Mouse (Mus musculus) forebrain, embryonic 10.5 days (tissue): ENCODE data around the gene A630001G21Rik. TPM values are rescaled to one million over a fixed set of nuclear protein-coding genes. Genes with fewer than 3 reads are reported as not detected.
A peak's percentile ranks its signal among the peaks of the same experiment; 100 is the strongest.
"Not testable (repeated sequence)": the region's sequence is repeated elsewhere in the genome, so short reads cannot be mapped to it uniquely, and the experiment has no call there.

Experiments
- DNase-seq: peaks from one replicate; pipeline ENCODE4 v3.0.0-alpha.2; 2017; ENCODE audit warnings: low spot score; ENCODE audit errors: extremely low spot score
- H3K27ac ChIP-seq: fragments of 300-500 bp; sonication (generic); 2 replicates; pipeline ENCODE4 v1.5.1; 2016; ENCODE audit warnings: mild to moderate bottlenecking
- H3K27me3 ChIP-seq: fragments of 300-500 bp; sonication (generic); 2 replicates; pipeline ENCODE4 v1.6.1; 2016; ENCODE audit warnings: mild to moderate bottlenecking; ENCODE audit not compliant: poor library complexity, severe bottlenecking
- H3K36me3 ChIP-seq: fragments of 300-500 bp; sonication (generic); replicated peaks from 2 replicates; pipeline ENCODE4 v1.6.1; 2016; ENCODE audit warnings: mild to moderate bottlenecking, moderate library complexity
- H3K4me1 ChIP-seq: fragments of 300-500 bp; sonication (generic); 2 replicates; pipeline ENCODE4 v1.6.1; 2016
- H3K4me3 ChIP-seq: fragments of 300-500 bp; sonication (generic); 2 replicates; pipeline ENCODE4 v1.5.1; 2016; ENCODE audit warnings: mild to moderate bottlenecking, moderate library complexity
- H3K9me3 ChIP-seq: fragments of 300-500 bp; sonication (generic); 2 replicates; pipeline ENCODE4 v1.6.1; 2016; ENCODE audit warnings: mild to moderate bottlenecking, moderate library complexity
- WGBS: fragments of 180-500 bp; shearing (Covaris S2); methylation state at CpG from one replicate; pipeline ENCODE4 v1.1.7; 2016; 5-methylcytosine and 5-hydroxymethylcytosine counted together
- polyA plus RNA-seq: library from polyadenylated mRNA; unstranded; fragments of >200 nt; fragmentation: Nextera tagmentation; extraction: Ambion mirVana; gene quantifications from 2 replicates; pipeline ENCODE4 v1.2.1, GENCODE M21; 2016

Gene A630001G21Rik
- polyA plus RNA-seq = 0.51 and 0.65 TPM in 2 replicates

DNA sequence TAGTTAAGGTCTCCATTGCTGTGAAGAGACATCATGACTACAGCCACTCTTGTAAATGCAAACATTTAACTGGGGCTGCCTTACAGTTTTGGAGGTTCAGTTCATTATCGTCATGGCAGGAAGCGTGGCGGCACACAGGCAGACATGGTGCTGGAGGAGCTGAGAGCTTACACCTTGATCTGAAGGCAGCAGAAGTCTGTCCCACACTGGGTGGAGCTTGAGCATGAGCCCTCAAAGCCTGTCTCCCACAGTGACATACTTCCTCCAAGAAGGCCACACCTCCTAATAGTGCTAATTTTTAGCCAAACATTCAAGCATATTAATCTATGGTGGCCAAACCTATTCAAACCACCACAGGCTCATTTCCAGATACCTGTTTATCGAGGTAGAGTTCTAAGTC is at the start of gene A630001G21Rik:
Gene A630001G21Rik, minus strand, starts transcription at position 208 of the 400 bp plus-strand sequence.
- Histone ChIP-seq H3K4me3 (no peak within 1 kb of the TSS), H3K27ac (no peak within 1 kb of the TSS), H3K4me1 (no peaks in the 10 kb centered on the region), H3K27me3 (no peaks in the 10 kb centered on the region), H3K36me3 (no peaks in the 10 kb centered on the region), H3K9me3 (no peaks in the 10 kb centered on the region)
- DNase-seq = no peak
- WGBS = 86% methylated on average over 4 of the region's 4 CpGs

DNA sequence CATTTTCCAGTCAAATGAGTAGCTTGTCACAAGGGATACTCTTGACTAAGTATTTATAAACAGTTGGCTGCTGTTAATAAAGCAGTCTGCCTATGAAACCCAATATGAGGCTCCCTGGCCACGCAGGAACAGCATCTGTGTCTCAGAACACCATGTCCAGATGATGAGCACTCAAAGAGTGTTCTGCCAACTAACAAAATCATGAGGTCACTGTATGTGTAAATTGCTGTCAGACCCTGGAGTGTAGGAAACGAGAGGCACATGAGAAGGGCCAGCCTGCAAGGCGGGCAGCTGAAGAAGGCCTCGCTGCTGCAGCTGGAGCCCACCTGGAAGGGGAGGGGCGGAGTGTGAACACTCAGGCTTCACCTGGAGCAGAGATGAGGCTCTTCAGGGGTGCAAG is 48.7 kb upstream of the A630001G21Rik start:
- H3K4me1 ChIP-seq = no peaks in the 10 kb centered on the region
- no peaks in the 10 kb centered on the region for H3K27me3 ChIP-seq
- no peak overlapping the region for H3K4me3 ChIP-seq
- H3K9me3 ChIP-seq = no peaks in the 10 kb centered on the region
- no peak for DNase-seq
- H3K27ac ChIP-seq = no peak overlapping the region
- peaks cover 37% of the 10 kb centered on the region for H3K36me3 ChIP-seq
- WGBS = 88% methylated on average over 5 of the region's 5 CpGs

DNA sequence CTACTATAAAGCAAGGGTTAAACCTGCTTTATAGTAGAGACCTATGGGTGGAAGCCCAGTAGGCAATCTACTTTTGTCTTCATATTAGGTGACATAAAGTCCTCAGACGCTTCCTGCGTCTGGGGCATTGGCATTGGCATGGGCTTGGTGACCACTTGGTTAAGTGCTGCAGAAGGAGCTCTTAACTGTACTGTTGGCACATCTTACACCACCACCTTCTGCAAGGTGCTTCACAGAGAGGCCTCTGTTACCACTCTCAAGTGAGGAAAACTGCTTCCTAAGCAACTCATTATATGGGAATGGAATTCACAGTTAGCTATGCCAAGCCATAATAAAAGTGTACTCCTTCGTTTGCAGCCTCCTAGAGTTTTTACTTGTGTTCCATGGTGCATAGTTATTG is 46.5 kb upstream of the A630001G21Rik start:
- H3K9me3 ChIP-seq = no peaks in the 10 kb centered on the region
- 94% methylated on average over 3 of the region's 3 CpGs for WGBS
- no peak for DNase-seq
- no peak overlapping the region for H3K27ac ChIP-seq
- no peak overlapping the region for H3K4me3 ChIP-seq
- no peaks in the 10 kb centered on the region for H3K4me1 ChIP-seq
- peaks cover 57% of the 10 kb centered on the region for H3K36me3 ChIP-seq
- H3K27me3 ChIP-seq = no peaks in the 10 kb centered on the region

DNA sequence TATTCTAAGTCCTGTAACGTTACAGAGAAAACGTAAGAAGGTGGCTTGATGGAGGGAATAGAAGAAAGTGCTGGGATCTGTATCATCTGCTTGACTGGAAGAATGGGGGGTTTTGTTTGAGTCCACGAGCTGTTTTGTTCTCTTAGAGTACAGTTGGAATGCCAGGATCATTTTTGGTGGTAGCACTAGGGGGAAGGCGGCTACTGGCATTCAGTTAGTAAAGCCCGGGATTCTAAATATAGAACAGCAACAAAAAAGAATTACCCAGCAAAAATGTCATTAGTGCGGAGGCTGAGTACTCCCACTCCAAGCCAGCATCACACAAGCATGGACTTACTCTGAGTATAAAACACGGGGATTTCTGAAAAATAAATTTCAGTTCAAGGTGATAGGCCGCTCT is 43.8 kb upstream of the A630001G21Rik start:
- no peak for DNase-seq
- Histone ChIP-seq H3K4me3 (no peak overlapping the region), H3K27ac (no peak overlapping the region), H3K4me1 (no peaks in the 10 kb centered on the region), H3K36me3 (peaks cover 64% of the 10 kb centered on the region), H3K9me3 (no peaks in the 10 kb centered on the region), H3K27me3 (no peaks in the 10 kb centered on the region)
- WGBS = 93% methylated on average over 8 of the region's 8 CpGs

DNA sequence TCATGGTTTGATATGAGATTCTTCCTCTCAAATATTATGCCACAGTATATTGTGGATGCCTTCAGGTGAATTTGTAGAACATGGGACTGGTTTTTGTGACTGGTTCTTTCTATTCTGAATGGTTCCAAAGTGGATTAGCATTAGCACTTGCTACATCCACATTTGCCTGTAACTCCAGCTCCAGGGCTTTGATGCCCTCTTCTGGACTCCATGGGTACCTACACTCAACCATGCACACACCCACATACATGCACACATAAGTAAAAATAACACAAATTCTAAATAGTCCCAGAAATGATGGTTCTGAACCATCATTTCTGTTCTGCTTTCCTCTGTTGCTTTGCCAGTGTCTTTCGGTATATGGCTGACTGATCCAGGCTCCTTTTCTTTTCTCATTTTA is 41.3 kb upstream of the A630001G21Rik start:
- WGBS = 96% methylated on average over 1 of the region's 1 CpGs
- no peaks in the 10 kb centered on the region for H3K9me3 ChIP-seq
- no peaks in the 10 kb centered on the region for H3K27me3 ChIP-seq
- H3K27ac ChIP-seq = no peak overlapping the region
- no peaks in the 10 kb centered on the region for H3K4me1 ChIP-seq
- no peak for DNase-seq
- H3K4me3 ChIP-seq = no peak overlapping the region
- peaks cover 59% of the 10 kb centered on the region for H3K36me3 ChIP-seq

DNA sequence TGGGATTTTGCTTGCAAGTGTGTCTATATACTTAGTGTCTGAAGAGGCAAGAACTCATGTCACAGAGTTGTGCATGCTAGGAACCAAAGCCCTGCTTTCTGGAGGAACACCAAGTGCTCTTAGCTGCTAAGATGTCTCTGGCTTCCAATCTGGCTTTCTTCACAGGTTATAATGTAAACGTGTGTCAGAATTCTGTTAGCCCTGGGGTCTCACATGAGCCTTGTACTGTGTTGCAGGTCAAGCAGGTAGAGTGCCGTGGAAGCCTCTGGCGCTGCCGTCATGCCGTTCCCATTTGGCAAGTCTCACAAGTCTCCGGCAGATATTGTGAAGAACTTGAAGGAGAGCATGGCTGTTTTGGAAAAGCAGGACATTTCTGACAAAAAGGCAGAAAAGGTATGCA is 39.7 kb upstream of the A630001G21Rik start:
- no peak overlapping the region for H3K4me3 ChIP-seq
- no peak for DNase-seq
- H3K27ac ChIP-seq = no peak overlapping the region
- 93% methylated on average over 6 of the region's 6 CpGs for WGBS
- 0 out of 2 replicates have a peak, but pooled peaks cover 7% of the 10 kb centered on the region for H3K4me1 ChIP-seq
- peaks cover 55% of the 10 kb centered on the region for H3K36me3 ChIP-seq
- no peaks in the 10 kb centered on the region for H3K27me3 ChIP-seq
- H3K9me3 ChIP-seq = no peaks in the 10 kb centered on the region

DNA sequence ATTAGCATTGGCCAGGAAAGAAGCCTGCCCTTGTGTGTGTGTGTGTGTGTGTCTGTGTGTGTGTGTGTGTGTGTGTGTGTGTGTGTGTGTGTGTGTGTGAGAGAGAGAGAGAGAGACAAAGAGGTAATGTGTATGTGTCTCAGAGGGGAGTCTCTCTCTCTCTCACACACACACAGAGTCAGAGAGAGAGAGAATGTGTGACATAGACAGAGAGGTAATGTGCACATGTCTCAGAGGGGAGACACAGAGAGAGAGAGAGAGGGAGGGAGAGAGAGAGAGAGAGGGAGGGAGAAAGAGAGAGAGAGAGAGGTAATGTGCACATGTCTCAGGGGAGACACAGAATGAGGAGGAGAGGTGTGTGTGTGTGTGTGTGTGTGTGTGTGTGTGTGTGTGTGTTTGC is 35.8 kb upstream of the A630001G21Rik start:
- Histone ChIP-seq H3K36me3 (peaks cover 16% of the 10 kb centered on the region), H3K4me1 (0 out of 2 replicates have a peak, but pooled peaks cover 12% of the 10 kb centered on the region)
- not testable (repeated sequence) for H3K27me3 ChIP-seq, DNase-seq, H3K4me3 ChIP-seq, H3K9me3 ChIP-seq, H3K27ac ChIP-seq

DNA sequence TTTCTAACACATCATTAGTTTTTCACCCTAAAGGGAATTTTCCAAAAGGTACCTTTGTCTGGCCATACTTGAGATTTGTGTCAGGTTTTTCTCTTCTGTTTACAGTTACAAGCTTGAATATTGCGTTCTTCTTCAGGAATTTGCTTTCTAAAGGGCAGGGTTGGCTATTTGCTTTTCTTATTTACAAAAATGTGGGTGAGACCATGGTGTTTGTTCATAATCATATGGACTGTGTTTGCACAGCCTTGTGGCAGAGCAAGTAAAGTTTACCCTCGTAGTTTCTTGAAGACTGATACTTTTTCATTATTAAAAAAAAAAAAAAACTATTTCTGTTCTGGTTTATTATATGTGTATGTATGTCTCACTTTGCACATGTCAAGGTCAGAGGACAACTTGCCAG is 32.3 kb upstream of the A630001G21Rik start:
- no peak for DNase-seq
- H3K27me3 ChIP-seq = no peaks in the 10 kb centered on the region
- no peak overlapping the region for H3K4me3 ChIP-seq
- H3K9me3 ChIP-seq = no peaks in the 10 kb centered on the region
- no peak overlapping the region for H3K27ac ChIP-seq
- 90% methylated on average over 2 of the region's 2 CpGs for WGBS
- H3K36me3 ChIP-seq = no peaks in the 10 kb centered on the region
- H3K4me1 ChIP-seq = 0 out of 2 replicates have a peak, but pooled peaks cover 12% of the 10 kb centered on the region

DNA sequence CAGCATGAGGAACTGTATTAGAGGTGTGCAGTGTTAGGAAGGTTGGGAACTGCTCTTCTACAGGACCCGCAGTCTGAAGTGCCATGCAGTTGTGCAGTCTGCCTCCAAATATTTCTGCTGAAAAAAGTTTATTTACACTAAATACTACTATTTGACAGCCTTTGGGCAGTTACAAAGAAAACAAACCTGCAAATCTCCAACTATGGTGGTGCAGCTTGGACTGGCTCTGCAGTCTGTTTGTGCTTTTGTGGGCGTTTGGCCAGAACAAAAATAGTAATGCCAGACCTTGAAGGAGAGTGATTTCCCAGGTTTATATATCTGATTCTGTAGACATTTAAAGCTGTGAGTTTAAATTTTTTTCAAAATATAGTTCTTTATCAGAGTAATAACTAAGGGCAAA is 31.9 kb upstream of the A630001G21Rik start:
- no peak overlapping the region for H3K27ac ChIP-seq
- no peaks in the 10 kb centered on the region for H3K27me3 ChIP-seq
- H3K4me1 ChIP-seq = 0 out of 2 replicates have a peak, but pooled peaks cover 12% of the 10 kb centered on the region
- no peaks in the 10 kb centered on the region for H3K36me3 ChIP-seq
- DNase-seq = no peak
- no peak overlapping the region for H3K4me3 ChIP-seq
- WGBS = 89% methylated on average over 2 of the region's 2 CpGs
- H3K9me3 ChIP-seq = no peaks in the 10 kb centered on the region

DNA sequence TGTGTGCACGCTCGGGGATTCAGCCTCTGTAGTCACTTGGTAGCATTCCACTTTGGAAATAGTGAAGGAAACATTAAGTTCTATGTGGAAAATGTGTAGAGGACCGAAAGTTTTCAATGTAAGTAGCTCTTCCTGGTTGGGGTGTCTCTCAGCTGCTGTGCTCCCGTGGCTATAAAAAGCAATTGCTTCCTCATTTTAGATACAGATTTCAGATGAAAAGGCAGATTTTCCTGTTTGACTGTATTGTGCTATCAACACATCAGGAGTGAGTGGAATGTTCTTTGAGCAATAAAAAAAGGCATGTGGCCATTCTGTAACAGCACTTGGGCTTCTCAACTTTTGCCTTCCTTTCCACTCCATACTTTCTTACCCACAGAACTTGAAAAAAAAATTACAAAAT is 30.8 kb upstream of the A630001G21Rik start:
- Histone ChIP-seq H3K36me3 (peaks cover 5% of the 10 kb centered on the region; the same call in 1 of the 2 replicates), H3K4me1 (0 out of 2 replicates have a peak, but pooled peaks cover 11% of the 10 kb centered on the region), H3K9me3 (no peaks in the 10 kb centered on the region), H3K4me3 (no peak overlapping the region), H3K27me3 (no peaks in the 10 kb centered on the region), H3K27ac (no peak overlapping the region)
- WGBS = 86% methylated on average over 4 of the region's 4 CpGs
- no peak for DNase-seq

DNA sequence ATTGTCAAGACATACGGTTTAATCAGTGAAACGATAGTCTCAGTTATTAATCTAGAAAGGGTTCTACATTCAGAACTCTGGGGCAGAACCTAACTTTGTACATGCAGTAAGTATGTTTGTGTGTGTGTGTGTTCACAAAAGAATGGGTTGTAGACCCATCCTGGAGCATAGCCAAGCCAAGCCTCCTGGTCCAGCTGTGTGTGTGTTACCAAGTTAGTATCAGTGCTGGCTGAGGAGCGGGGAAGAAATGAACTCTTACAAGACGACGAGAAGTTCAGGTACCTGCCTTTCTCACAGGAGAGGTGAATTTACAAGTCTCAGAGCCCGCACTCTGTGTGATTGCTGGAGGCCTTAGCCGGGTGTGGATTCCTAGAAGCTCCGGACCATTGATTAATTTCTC is 26.1 kb upstream of the A630001G21Rik start:
- Histone ChIP-seq H3K4me3 (no peak overlapping the region), H3K27ac (no peak overlapping the region), H3K36me3 (peaks cover 5% of the 10 kb centered on the region; the same call in 1 of the 2 replicates), H3K27me3 (no peaks in the 10 kb centered on the region), H3K9me3 (no peaks in the 10 kb centered on the region), H3K4me1 (0 out of 2 replicates have a peak, but pooled peaks cover under 1% of the 10 kb centered on the region)
- DNase-seq = no peak
- WGBS = 93% methylated on average over 8 of the region's 8 CpGs

DNA sequence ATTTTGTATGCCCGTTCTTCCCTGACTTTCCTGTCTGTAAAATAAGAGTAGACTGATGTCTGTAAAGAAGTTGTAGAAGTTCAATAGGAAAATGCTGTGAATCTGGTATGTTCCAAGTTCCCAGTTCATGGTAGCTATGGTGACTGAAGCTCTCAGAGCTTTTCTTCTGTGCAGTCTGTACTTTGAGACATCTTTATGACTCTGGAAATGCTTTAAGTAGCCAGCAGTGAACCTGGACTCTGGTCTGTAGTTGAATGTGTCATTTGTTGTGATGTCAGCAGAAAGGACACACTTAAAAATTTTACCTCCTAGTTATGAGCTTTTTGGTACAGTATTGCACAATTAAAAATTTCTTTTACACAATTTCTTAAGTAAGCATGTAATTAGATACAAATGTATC is 24.1 kb upstream of the A630001G21Rik start:
- H3K9me3 ChIP-seq = no peaks in the 10 kb centered on the region
- 98% methylated on average over 1 of the region's 1 CpGs for WGBS
- H3K27ac ChIP-seq = no peak overlapping the region
- H3K36me3 ChIP-seq = peaks cover 5% of the 10 kb centered on the region; the same call in 1 of the 2 replicates
- no peaks in the 10 kb centered on the region for H3K27me3 ChIP-seq
- DNase-seq = no peak
- H3K4me1 ChIP-seq = no peaks in the 10 kb centered on the region
- no peak overlapping the region for H3K4me3 ChIP-seq

DNA sequence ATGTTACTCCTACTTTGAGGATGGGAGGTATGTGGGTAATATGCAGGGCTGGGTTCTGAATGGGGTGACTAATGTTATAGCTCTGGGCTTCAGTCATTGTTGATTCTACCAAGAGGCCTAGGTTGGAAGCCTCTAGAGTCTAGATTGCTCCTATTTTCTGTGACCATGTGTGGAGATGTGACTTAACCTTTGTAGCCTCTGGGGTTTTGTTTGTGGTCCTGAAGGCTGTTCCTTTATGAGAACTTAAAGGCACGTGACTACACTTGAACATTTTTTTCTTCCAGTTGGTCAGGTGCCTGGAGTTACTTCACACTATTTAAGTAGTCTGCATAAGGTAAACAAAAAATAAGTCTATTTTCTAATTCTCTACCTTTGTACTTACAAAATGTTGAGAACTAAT is 21.3 kb upstream of the A630001G21Rik start:
- Histone ChIP-seq H3K36me3 (peaks cover 20% of the 10 kb centered on the region), H3K27me3 (no peaks in the 10 kb centered on the region), H3K9me3 (no peaks in the 10 kb centered on the region), H3K4me3 (no peak overlapping the region), H3K27ac (no peak overlapping the region), H3K4me1 (peaks cover 10% of the 10 kb centered on the region)
- 85% methylated on average over 1 of the region's 1 CpGs for WGBS
- no peak for DNase-seq

DNA sequence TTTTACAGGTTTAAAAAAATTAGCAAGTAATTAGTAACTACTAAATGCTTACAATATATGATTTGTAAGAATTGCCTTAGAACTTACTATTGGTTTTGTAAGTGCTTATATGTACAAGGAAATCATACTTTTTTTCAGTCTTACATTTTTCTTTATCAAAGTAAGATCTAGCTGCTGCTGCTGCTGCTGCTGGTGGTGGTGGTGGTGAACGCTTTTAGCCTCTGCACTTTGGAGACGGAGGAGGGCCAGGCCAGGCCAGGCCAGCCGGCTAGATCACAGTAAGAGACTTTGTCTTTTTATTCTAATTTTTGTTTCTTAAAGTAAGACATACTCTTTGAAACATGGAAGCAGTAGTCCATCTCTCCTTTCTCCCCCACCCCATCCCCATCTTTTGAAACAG is 16.8 kb upstream of the A630001G21Rik start:
- H3K27ac ChIP-seq = no peak overlapping the region
- H3K36me3 ChIP-seq = peaks cover 15% of the 10 kb centered on the region
- 92% methylated on average over 3 of the region's 3 CpGs for WGBS
- peaks cover 18% of the 10 kb centered on the region for H3K4me1 ChIP-seq
- no peaks in the 10 kb centered on the region for H3K27me3 ChIP-seq
- no peak for DNase-seq
- H3K4me3 ChIP-seq = peak overlapping the region; percentile 95
- no peaks in the 10 kb centered on the region for H3K9me3 ChIP-seq
